Mouse (Mus musculus): Measurements from ENCODE around the gene Tgm4.

DNA sequence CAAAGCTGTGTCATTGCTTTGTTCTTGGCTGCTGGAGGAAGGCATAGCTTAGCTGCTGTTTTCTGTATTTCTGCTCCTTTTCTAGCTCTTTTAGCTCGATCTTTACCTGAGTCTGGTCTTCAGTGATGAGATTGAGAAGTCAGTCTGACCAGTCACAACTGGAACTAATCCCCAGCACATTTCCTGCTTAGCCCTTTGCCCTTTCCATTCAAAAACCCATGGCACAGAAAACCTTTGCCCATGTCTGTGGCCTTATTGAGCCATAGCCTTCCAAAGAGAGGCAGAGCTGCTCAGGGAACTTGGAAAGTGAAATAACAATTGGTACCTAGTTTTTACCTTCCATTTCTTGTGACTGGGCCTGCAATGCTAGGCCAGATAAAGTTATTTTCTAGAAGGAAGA lies 81.0 kb downstream of the Tgm4 start:
- TF ChIP-seq CTCF (IDR thresholded peaks at IDR 0.05; ENCODE audit: extremely low read depth, insufficient read depth, insufficient read length, insufficient replicate concordance) (no peak), POLR2A (IDR thresholded peaks at IDR 0.05; ENCODE audit: low read depth, low read length) (no peak)

All from spleen, adult 2 months (tissue).